Mouse (Mus musculus) cerebellum, postnatal 4 days (tissue): Measurements from ENCODE around the gene Repin1.
"Not testable (repeated sequence)": the region's sequence is repeated elsewhere in the genome, so short reads cannot be mapped to it uniquely, and the experiment has no call there.

Experiments
- DNase-seq, 2 experiments: peaks; one replicate each; pipeline ENCODE4 v3.0.0; 2022; ENCODE audit warnings: low spot score in 2 of 2, mixed read lengths in 1 of 2

Repin1 gene

DNA sequence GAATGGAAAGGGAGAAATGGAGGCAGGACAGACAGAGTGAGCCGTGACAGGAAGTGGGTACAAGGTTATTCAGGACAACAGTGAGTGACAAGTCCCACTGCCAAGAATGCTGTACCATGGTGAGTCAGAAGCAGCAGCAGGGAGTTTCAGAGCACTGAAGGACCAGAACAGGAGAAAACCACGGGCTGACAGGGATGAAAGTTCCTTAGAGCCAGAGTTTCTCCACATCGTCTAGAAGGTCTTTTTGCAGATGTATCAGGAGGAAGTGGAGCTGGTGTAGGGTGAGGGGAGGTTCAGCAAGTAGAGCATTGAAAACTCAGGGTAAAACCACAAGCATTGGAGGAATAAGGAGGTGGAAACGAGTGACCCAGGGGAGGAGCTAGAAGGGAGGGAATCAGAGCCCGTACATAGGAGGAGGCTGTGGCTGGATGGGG is 14.5 kb upstream of the Repin1 start:
- DNase-seq = no peak

DNA sequence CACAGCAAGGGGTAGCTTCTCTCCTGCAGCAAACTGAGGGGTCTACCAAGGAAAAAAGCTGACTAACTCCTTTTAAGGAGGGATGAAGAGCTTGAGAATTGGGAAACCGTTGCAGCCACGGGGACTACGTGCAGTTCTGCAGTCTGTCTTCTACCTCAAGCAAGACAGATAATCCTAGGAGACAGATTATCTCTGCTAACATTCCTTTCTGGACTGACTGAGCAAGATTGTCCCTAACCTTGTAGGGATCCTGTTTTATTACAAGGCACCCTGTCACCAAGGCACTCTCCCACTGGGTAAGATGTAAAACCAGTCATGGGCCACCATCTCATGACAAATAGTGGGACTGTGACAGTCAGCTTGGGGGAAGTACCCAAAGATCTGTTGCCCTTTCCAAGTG is 12.4 kb upstream of the Repin1 start:
- no peak for DNase-seq

DNA sequence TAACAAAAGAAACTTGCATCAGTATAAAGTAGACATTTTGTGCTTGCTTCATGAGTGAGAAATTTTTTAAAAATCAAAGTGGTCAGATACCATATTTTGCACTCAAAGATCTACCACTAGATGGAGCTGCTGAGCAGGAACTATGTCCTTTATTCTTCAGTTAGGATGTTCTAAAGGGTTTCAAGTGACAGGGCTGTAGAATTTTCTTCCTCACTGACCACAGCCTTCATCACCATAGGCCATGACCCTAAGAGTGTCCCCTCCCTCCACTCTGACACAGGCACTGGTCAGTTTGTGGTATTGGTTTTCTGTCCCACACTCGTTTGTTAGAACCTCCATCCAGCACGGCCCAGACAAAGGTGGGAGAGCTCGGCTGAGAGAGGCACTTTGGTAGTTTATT is 11.6 kb upstream of the Repin1 start:
- DNase-seq = peak in 1 of 2 experiments; percentile 38

GRCm38 (mm10) chr6:48589194-48589750 is 4.4 kb upstream of the Repin1 start, which contains the start of gene Gm45021:
TSS of gene Gm45021 (plus strand) at chr6:48589610.
- no peak for DNase-seq

GRCm38 (mm10) chr6:48591221-48591845 is 2.4 kb upstream of the Repin1 start:
- DNase-seq = no peak

DNA sequence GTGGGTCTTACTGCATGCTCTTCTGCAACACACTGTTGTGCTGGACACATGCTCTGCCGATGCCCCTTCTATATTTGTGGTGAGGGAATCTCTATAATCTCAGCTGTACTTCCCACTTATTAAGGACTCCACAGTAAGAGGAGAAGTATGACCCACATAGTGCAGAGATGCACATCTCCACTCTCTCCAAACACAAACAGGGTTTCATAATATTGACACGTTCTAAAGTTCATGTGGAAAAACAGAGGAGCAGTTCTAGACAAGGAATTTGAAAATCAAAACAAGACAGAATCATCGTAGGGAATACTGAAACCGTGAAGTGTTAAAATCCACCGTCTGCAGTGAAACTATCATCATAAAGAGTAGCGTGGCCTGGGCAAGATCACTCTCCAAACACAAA is 1.8 kb upstream of the Repin1 start:
- no peak for DNase-seq

GRCm38 (mm10) chr6:48594043-48594738 is 508 bp downstream of the Repin1 start:
- peak; percentile 32 to 56 for DNase-seq

DNA sequence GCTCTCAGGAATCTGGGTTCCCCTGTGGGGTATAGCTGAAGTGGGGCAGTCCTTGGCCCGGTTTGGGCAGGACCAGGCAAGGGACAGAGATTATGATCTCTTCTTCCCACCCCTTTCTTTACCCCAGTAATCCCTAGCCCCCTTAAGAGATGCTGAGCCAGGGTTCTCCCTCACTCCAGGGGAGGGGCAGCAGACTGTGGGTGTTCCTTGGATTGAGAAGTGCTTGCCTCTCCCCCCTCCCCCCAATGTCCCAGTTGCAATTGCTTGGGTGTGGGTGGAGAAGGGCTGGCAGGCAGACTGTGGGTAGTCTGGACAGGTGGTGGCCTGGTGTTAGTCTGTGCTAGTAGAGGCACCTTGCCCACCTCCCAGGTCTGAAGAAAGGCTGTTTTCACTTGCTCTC is 1.6 kb downstream of the Repin1 start:
- DNase-seq = no peak

GRCm38 (mm10) chr6:48596545-48597232 is 3.0 kb downstream of the Repin1 start:
- no peak for DNase-seq

DNA sequence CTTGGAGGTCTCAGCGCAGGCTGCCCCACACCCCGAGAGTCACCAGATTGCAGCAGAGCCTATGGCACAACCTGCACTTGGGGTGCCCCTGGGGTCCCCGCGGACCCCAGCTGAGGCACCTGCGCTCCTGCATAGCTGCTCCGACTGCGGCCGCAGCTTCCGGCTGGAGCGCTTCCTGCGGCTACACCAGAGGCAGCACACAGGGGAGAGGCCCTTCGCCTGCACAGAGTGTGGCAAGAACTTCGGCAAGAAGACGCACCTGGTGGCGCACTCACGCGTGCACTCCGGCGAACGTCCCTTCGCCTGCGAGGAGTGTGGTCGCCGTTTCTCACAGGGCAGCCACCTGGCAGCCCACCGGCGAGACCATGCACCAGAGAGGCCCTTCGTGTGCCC is 3.5 kb downstream of the Repin1 start:
- no peak for DNase-seq

- no peak for DNase-seq
Measured at GRCm38 (mm10) chr6:48600594-48600993, 6.9 kb downstream of the Repin1 start.

- DNase-seq = peak; percentile 92 to 97
Measured at GRCm38 (mm10) chr6:48601271-48602079, 7.8 kb downstream of the Repin1 start, which contains the start of gene Zfp775. TSS of gene Zfp775 (plus strand) at chr6:48602063.

- no peak for DNase-seq
Measured at GRCm38 (mm10) chr6:48602080-48602741, 8.5 kb downstream of the Repin1 start.

GRCm38 (mm10) chr6:48608124-48608523 is 14.4 kb downstream of the Repin1 start:
- DNase-seq = no peak

- no peak for DNase-seq
Measured at GRCm38 (mm10) chr6:48609512-48609911, 15.8 kb downstream of the Repin1 start.

DNA sequence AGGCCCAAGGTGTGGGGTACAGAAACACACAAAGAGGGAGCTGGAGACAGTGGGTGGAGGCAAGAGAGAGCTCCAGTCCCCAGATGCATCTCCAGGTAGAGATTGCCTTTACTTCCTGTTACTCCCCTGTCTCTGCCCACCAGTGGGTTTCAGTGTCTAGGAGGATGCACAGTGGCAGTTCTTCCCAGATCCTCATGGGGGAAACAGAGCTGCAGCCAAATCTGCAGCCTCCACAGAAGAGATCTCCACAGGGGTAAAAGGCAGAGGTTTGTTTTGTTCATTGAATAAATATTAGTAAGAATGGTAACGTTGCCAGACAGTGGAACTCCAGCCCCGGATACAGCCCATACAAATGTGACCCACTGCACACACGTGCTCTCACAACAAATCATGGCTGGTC is 17.0 kb downstream of the Repin1 start:
- DNase-seq = no peak

GRCm38 (mm10) chr6:48613464-48613863 is 19.8 kb downstream of the Repin1 start:
- no peak for DNase-seq

- DNase-seq = no peak
Measured at GRCm38 (mm10) chr6:48614756-48615155, 21.1 kb downstream of the Repin1 start.

- no peak for DNase-seq
Measured at GRCm38 (mm10) chr6:48620031-48620430, 26.3 kb downstream of the Repin1 start.

DNA sequence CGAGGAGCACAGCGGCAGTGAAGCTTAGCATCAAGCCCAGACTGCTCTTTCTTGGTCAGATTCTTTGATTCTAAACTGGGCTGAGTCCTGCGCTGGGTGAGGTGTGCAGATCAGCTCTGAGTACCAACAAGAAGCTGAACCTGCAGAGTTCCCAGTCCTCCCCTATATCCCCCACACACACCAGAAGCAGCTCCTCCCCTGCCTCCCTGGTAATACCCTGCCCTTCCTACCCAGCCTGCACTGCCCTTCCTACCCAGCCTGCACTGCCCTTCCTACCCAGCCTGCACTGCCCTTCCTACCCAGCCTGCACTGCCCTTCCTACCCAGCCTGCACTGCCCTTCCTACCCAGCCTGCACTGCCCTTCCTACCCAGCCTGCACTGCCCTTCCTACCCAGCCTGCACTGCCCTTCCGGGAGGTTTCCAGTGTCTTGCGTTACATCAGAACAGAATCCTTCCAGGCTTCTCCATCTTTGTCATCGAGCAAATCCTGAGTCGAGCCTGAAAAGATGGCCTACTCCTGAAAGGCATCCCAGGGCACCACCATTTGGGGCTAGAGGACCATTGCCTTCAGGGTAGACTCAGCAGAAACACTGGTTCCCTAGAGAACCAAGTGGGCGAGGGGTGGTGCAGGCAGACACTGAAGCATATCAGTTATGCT is 28.6 kb downstream of the Repin1 start:
- not testable (repeated sequence) for DNase-seq
